Mouse (Mus musculus): ENCODE measurements around the gene Wdr24. TPM values are rescaled to one million over a fixed set of nuclear protein-coding genes. Genes with fewer than 3 reads are reported as not detected.
A peak's percentile ranks its signal among the peaks of the same experiment; 100 is the strongest.

Wdr24 gene
- polyA plus RNA-seq, 1 experiment from 2014 or later, result 29.7 TPM

- H3K9me3 ChIP-seq (ENCODE audit: control insufficient read depth, low read length), result no peaks in the 10 kb centered on the region
- H3K36me3 ChIP-seq (ENCODE audit: control insufficient read depth, insufficient read depth, low read length), result peaks cover 15% of the 10 kb centered on the region
- peak within 1 kb of the TSS; percentile 93 for H3K9ac ChIP-seq (ENCODE audit: low read depth, low read length)
- peak within 1 kb of the TSS; percentile 97 for H3K27ac ChIP-seq (ENCODE audit: low read depth, low read length)
- H3K4me1 ChIP-seq (ENCODE audit: control insufficient read depth, insufficient read depth, low read depth, low read length), result peaks cover 21% of the 10 kb centered on the region
- peak within 1 kb of the TSS; percentile 94 for H3K4me2 ChIP-seq (ENCODE audit: low read length)
- ATAC-seq, result peak; percentile 78
- WGBS, result under 1% methylated on average over 25 of the region's 25 CpGs
- peak within 1 kb of the TSS; percentile 86 for H3K4me3 ChIP-seq (ENCODE audit: low read length)
- no peaks in the 10 kb centered on the region for H3K27me3 ChIP-seq (replicated peaks; ENCODE audit: control insufficient read depth, insufficient read depth, low read length)
Measured at GRCm38 (mm10) chr17:25874721-25875170, 51.3 kb downstream of the Wdr24 start, which contains the start of gene Mettl26. Mettl26 (plus strand) TSS chr17:25875074.

DNA sequence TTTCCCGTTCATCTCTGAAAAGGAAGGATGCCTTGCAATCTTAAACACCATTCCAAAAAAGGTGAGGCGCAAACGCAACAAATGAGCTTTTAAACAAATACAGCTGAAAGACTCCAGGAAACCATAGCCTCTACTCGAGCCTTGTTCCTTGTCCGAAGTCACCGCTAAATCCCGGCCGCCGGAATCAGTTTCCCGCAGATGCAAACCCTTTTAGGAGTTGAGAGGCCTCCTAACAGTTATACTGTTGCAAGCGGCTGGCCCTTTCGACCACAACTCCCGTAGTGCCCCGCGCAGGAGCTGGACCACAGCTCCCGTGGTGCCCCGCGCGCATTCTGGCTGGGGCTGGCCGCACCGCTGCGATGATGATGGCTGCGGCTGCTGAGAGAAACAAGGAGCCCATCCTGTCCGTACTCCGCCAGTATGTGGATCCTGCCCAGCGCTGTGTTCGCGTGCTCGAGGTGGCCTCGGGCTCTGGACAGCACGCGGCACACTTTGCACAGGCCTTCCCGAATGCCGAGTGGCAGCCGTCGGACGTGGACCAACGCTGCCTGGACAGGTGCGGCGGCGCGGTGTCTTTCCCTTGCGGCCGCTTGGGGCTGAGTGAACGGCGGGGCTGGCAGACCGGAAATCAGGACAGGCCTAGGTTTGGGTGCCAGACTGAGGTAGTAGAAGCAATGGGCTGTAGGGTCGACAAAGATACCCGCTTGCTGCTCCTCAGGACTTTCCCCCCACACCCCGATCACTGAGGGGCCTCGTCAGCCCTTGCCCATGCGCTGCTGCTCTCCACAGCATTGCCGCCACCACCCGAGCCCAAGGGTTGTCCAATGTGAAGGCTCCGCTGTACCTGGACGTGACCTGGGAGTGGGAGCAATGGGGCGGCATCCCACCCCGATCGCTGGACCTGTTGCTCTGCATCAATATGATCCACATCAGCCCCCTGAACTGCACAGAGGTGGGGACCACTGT lies 52.0 kb downstream of the Wdr24 start:
- under 1% methylated on average over 59 of the region's 59 CpGs for WGBS
- Histone ChIP-seq H3K27me3 (replicated peaks; ENCODE audit: control insufficient read depth, insufficient read depth, low read length) (no peaks in the 10 kb centered on the region), H3K4me3 (ENCODE audit: low read length) (peak overlapping the region; percentile 86), H3K9me3 (ENCODE audit: control insufficient read depth, low read length) (no peaks in the 10 kb centered on the region), H3K36me3 (ENCODE audit: control insufficient read depth, insufficient read depth, low read length) (peaks cover 15% of the 10 kb centered on the region), H3K27ac (ENCODE audit: low read depth, low read length) (peak overlapping the region; percentile 97), H3K4me2 (ENCODE audit: low read length) (peak overlapping the region; percentile 94), H3K9ac (ENCODE audit: low read depth, low read length) (peak overlapping the region; percentile 93), H3K4me1 (ENCODE audit: control insufficient read depth, insufficient read depth, low read depth, low read length) (peaks cover 23% of the 10 kb centered on the region)
- ATAC-seq, result peak; percentile 93

GRCm38 (mm10) chr17:25876347-25876915 lies 53.0 kb downstream of the Wdr24 start:
- H3K4me1 ChIP-seq (ENCODE audit: control insufficient read depth, insufficient read depth, low read depth, low read length), result peaks cover 26% of the 10 kb centered on the region
- no peaks in the 10 kb centered on the region for H3K9me3 ChIP-seq (ENCODE audit: control insufficient read depth, low read length)
- peaks cover 15% of the 10 kb centered on the region for H3K36me3 ChIP-seq (ENCODE audit: control insufficient read depth, insufficient read depth, low read length)
- H3K9ac ChIP-seq (ENCODE audit: low read depth, low read length), result peak overlapping the region; percentile 93
- peak overlapping the region; percentile 94 for H3K4me2 ChIP-seq (ENCODE audit: low read length)
- peak overlapping the region; percentile 86 for H3K4me3 ChIP-seq (ENCODE audit: low read length)
- WGBS, result 61% methylated on average over 10 of the region's 10 CpGs
- no peak for ATAC-seq
- peak overlapping the region; percentile 97 for H3K27ac ChIP-seq (ENCODE audit: low read depth, low read length)
- H3K27me3 ChIP-seq (replicated peaks; ENCODE audit: control insufficient read depth, insufficient read depth, low read length), result no peaks in the 10 kb centered on the region

- Histone ChIP-seq H3K27me3 (replicated peaks; ENCODE audit: control insufficient read depth, insufficient read depth, low read length) (no peaks in the 10 kb centered on the region), H3K4me2 (ENCODE audit: low read length) (no peak overlapping the region)
- WGBS, result 92% methylated on average over 3 of the region's 3 CpGs
Measured at GRCm38 (mm10) chr17:25877025-25877424, 53.6 kb downstream of the Wdr24 start.

DNA sequence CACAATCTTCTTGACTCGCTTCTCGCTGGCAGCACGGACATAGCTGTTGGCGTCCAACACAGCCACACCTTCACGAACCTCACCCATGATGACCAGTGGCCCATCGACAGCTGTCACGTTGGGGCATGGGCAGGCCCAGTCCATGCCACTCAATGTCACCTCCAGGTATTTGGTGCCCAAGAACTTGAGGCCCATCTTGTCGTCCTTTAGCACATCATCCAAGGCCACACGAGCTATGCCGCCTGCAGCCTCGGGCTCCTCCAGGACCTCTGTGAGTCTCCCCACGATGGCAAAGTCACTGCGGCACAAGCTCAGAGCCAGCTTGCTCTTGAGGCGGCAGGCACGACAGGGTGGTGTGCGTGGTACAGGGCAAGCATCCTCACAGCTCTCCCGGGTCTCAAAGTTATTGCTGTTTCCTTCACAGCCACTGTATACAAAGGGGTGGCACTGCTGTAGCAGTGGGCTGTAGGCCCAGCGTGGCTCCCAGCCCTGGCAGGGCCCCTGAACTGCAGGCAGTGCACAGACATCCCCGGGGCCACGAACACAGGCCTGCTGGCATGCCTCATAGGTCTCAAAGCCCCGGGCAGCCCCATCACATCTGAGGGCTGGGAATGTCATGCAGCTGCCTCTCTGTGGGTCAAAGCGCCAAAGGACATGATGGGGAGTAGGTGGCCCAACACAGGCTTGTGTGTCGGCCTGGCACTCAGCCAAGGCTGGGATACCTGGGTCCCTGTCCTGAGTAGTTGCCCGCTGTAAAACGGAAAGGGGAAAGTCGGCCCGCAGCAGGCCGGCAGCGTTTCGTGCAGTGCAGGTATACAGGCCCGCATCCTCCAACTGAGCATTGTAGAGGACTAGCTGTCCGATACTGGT lies 54.5 kb downstream of the Wdr24 start:
- Histone ChIP-seq H3K4me2 (ENCODE audit: low read length) (no peak overlapping the region), H3K36me3 (ENCODE audit: control insufficient read depth, insufficient read depth, low read length) (peaks cover 15% of the 10 kb centered on the region), H3K4me3 (ENCODE audit: low read length) (no peak overlapping the region), H3K27ac (ENCODE audit: low read depth, low read length) (no peak overlapping the region), H3K9me3 (ENCODE audit: control insufficient read depth, low read length) (no peaks in the 10 kb centered on the region), H3K9ac (ENCODE audit: low read depth, low read length) (no peak overlapping the region), H3K4me1 (ENCODE audit: control insufficient read depth, insufficient read depth, low read depth, low read length) (peaks cover 26% of the 10 kb centered on the region), H3K27me3 (replicated peaks; ENCODE audit: control insufficient read depth, insufficient read depth, low read length) (no peaks in the 10 kb centered on the region)
- ATAC-seq, result no peak
- 92% methylated on average over 32 of the region's 32 CpGs for WGBS

More at GRCm38 (mm10) chr17:25877025-25877424, 53.6 kb downstream of the Wdr24 start:
- H3K4me3 ChIP-seq (ENCODE audit: low read length), result no peak overlapping the region
- H3K9me3 ChIP-seq (ENCODE audit: control insufficient read depth, low read length), result no peaks in the 10 kb centered on the region
- no peak overlapping the region for H3K9ac ChIP-seq (ENCODE audit: low read depth, low read length)
- peaks cover 15% of the 10 kb centered on the region for H3K36me3 ChIP-seq (ENCODE audit: control insufficient read depth, insufficient read depth, low read length)
- no peak for ATAC-seq
- no peak overlapping the region for H3K27ac ChIP-seq (ENCODE audit: low read depth, low read length)
- peaks cover 26% of the 10 kb centered on the region for H3K4me1 ChIP-seq (ENCODE audit: control insufficient read depth, insufficient read depth, low read depth, low read length)

Small RNA genes within 50 kb of the gene (microRNA-seq; reads per million reads assigned to microRNA genes)
- not detected for gene Mir3082
- gene Mir6966, result 0.62 reads per million

Other genes with a start within 250 kb of the Wdr24 start
- gene Lmf1, start 244.5 kb upstream of the Wdr24 start, polyA plus RNA-seq (2015; fragmentation: Nextera tagmentation; extraction: Ambion mirVana), result 27.7 and 28.2 TPM in 2 replicates
- gene Gng13, start 106.5 kb upstream of the Wdr24 start, polyA plus RNA-seq (2015; fragmentation: Nextera tagmentation; extraction: Ambion mirVana), result 5.5 and 11.3 TPM in 2 replicates
- 6.4 and 7.4 TPM in 2 replicates for gene Chtf18, start 96.2 kb upstream of the Wdr24 start, polyA plus RNA-seq (2015; fragmentation: Nextera tagmentation; extraction: Ambion mirVana)
- gene Rpusd1, start 96.0 kb upstream of the Wdr24 start, polyA plus RNA-seq (2015; fragmentation: Nextera tagmentation; extraction: Ambion mirVana), result 32.9 and 33.0 TPM in 2 replicates
- not detected in 2 replicates for gene Mslnl, start 87.6 kb upstream of the Wdr24 start, polyA plus RNA-seq (2015; fragmentation: Nextera tagmentation; extraction: Ambion mirVana)
- gene Msln, start 69.2 kb upstream of the Wdr24 start, polyA plus RNA-seq (2015; fragmentation: Nextera tagmentation; extraction: Ambion mirVana), result 0.52 and 0.76 TPM in 2 replicates
- 29.9 and 30.4 TPM in 2 replicates for gene Narfl, start 49.9 kb upstream of the Wdr24 start, polyA plus RNA-seq (2015; fragmentation: Nextera tagmentation; extraction: Ambion mirVana)
- 149 and 169 TPM in 2 replicates for gene Haghl, start 38.0 kb upstream of the Wdr24 start, polyA plus RNA-seq (2015; fragmentation: Nextera tagmentation; extraction: Ambion mirVana)
- 0.21 and 0.28 TPM in 2 replicates for gene Ccdc78, start 37.0 kb upstream of the Wdr24 start, polyA plus RNA-seq (2015; fragmentation: Nextera tagmentation; extraction: Ambion mirVana)
- gene Fam173a, start 30.7 kb upstream of the Wdr24 start, polyA plus RNA-seq (2015; fragmentation: Nextera tagmentation; extraction: Ambion mirVana), result 99.9 and 103 TPM in 2 replicates
- 1.6 and 2.2 TPM in 2 replicates for gene AC134908.4, start 28.0 kb upstream of the Wdr24 start, polyA plus RNA-seq (2015; fragmentation: Nextera tagmentation; extraction: Ambion mirVana)
- gene Metrn, start 26.5 kb upstream of the Wdr24 start, polyA plus RNA-seq (2015; fragmentation: Nextera tagmentation; extraction: Ambion mirVana), result 79.4 and 88.8 TPM in 2 replicates
- 38.1 and 43.0 TPM in 2 replicates for gene Fbxl16, start 14.5 kb upstream of the Wdr24 start, polyA plus RNA-seq (2015; fragmentation: Nextera tagmentation; extraction: Ambion mirVana)
- gene Jmjd8, start 5.2 kb downstream of the Wdr24 start, polyA plus RNA-seq (2015; fragmentation: Nextera tagmentation; extraction: Ambion mirVana), result 51.0 and 55.4 TPM in 2 replicates
- 397 and 428 TPM in 2 replicates for gene Stub1, start 9.8 kb downstream of the Wdr24 start, polyA plus RNA-seq (2015; fragmentation: Nextera tagmentation; extraction: Ambion mirVana)
- 61.6 and 73.4 TPM in 2 replicates for gene Rhbdl1, start 13.7 kb downstream of the Wdr24 start, polyA plus RNA-seq (2015; fragmentation: Nextera tagmentation; extraction: Ambion mirVana)
- 14.8 and 15.4 TPM in 2 replicates for gene Gm20683, start 18.1 kb downstream of the Wdr24 start, polyA plus RNA-seq (2015; fragmentation: Nextera tagmentation; extraction: Ambion mirVana)
- 16.9 and 20.3 TPM in 2 replicates for gene Rhot2, start 21.2 kb downstream of the Wdr24 start, polyA plus RNA-seq (2015; fragmentation: Nextera tagmentation; extraction: Ambion mirVana)
- gene Wdr90, start 37.9 kb downstream of the Wdr24 start, polyA plus RNA-seq (2015; fragmentation: Nextera tagmentation; extraction: Ambion mirVana), result 13.1 and 16.2 TPM in 2 replicates
- 34.1 and 38.9 TPM in 2 replicates for gene Mcrip2, start 45.1 kb downstream of the Wdr24 start, polyA plus RNA-seq (2015; fragmentation: Nextera tagmentation; extraction: Ambion mirVana)
- gene Mettl26, start 51.4 kb downstream of the Wdr24 start, polyA plus RNA-seq (2015; fragmentation: Nextera tagmentation; extraction: Ambion mirVana), result 63.4 and 67.5 TPM in 2 replicates
- 0.34 and 0.51 TPM in 2 replicates for gene Wfikkn1, start 57.2 kb downstream of the Wdr24 start, polyA plus RNA-seq (2015; fragmentation: Nextera tagmentation; extraction: Ambion mirVana)
- 49.5 and 50.8 TPM in 2 replicates for gene Rab40c, start 96.1 kb downstream of the Wdr24 start, polyA plus RNA-seq (2015; fragmentation: Nextera tagmentation; extraction: Ambion mirVana)
- gene Pigq, start 121.3 kb downstream of the Wdr24 start, polyA plus RNA-seq (2015; fragmentation: Nextera tagmentation; extraction: Ambion mirVana), result 83.1 and 90.5 TPM in 2 replicates
- 0.19 and 0.52 TPM in 2 replicates for gene Nhlrc4, start 121.3 kb downstream of the Wdr24 start, polyA plus RNA-seq (2015; fragmentation: Nextera tagmentation; extraction: Ambion mirVana)
- 3.9 and 4.7 TPM in 2 replicates for gene A930017K11Rik, start 128.9 kb downstream of the Wdr24 start, polyA plus RNA-seq (2015; fragmentation: Nextera tagmentation; extraction: Ambion mirVana)
- gene Capn15, start 162.2 kb downstream of the Wdr24 start, polyA plus RNA-seq (2015; fragmentation: Nextera tagmentation; extraction: Ambion mirVana), result 20.6 and 25.5 TPM in 2 replicates
- 12.8 and 23.0 TPM in 2 replicates for gene Rab11fip3, start 245.9 kb downstream of the Wdr24 start, polyA plus RNA-seq (2015; fragmentation: Nextera tagmentation; extraction: Ambion mirVana)

Data from hindbrain, embryonic 16.5 days (tissue).